Mouse (Mus musculus) bone marrow macrophage, adult 2 months (primary cell): Measurements from ENCODE around the gene Gsdma3. TPM values are rescaled to one million over a fixed set of nuclear protein-coding genes. Genes with fewer than 3 reads are reported as not detected.
"Not testable (repeated sequence)": the region's sequence is repeated elsewhere in the genome, so short reads cannot be mapped to it uniquely, and the experiment has no call there.

Experiments used
- H3K27ac ChIP-seq: 2 replicates; pipeline ENCODE4 v1.5.1; 2012; ENCODE audit warnings: low read depth, low read length; ENCODE audit not compliant: insufficient read depth
- H3K4me1 ChIP-seq: 2 replicates; pipeline ENCODE4 v1.6.1; 2012; ENCODE audit warnings: low read length; ENCODE audit not compliant: control insufficient read depth, insufficient read depth
- H3K4me3 ChIP-seq: 2 replicates; pipeline ENCODE4 v1.5.1; 2012; ENCODE audit warnings: mild to moderate bottlenecking, low read length, moderate library complexity; ENCODE audit not compliant: insufficient read depth
- CTCF ChIP-seq: IDR thresholded peaks from 2 replicates; pipeline ENCODE4 v1.5.1; 2012; ENCODE audit warnings: low read depth, mild to moderate bottlenecking, low read length, moderate library complexity
- POLR2A ChIP-seq: IDR thresholded peaks from 2 replicates; pipeline ENCODE4 v1.6.1; 2012; ENCODE audit warnings: mild to moderate bottlenecking, low read depth, low read length, borderline replicate concordance
- polyA plus RNA-seq: library from polyadenylated mRNA; stranded (reverse); fragments of >200 nt; gene quantifications from 2 replicates; pipeline ENCODE4 v1.2.4, GENCODE M21; 2012; ENCODE audit not compliant: missing spikeins, insufficient read depth, insufficient read length

The Gsdma3 gene
- polyA plus RNA-seq, 1 experiment = not detected

DNA sequence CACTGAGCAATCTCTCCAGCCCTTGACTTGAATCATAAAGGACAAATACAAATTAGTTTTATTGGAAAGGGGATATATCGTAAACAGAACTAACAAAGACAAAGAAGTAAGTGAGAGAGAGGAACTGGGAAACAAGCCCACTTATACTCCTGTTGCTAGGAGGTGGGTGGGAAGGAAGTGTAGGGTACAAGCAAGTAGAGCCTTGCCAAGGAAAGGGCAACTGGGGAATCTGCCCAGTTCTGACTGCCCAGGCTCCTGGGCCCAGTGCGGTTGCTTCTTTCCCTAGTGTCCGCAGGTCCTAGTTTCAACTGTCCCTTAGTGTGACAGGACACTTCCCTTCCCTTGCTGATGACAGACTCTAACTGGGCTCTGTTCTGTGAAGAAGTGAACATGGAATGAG is 2.5 kb downstream of the Gsdma3 start:
- no peak overlapping the region for H3K4me3 ChIP-seq
- TF ChIP-seq POLR2A (no peak), CTCF (no peak)
- H3K4me1 ChIP-seq = no peaks in the 10 kb centered on the region
- H3K27ac ChIP-seq = no peak overlapping the region

DNA sequence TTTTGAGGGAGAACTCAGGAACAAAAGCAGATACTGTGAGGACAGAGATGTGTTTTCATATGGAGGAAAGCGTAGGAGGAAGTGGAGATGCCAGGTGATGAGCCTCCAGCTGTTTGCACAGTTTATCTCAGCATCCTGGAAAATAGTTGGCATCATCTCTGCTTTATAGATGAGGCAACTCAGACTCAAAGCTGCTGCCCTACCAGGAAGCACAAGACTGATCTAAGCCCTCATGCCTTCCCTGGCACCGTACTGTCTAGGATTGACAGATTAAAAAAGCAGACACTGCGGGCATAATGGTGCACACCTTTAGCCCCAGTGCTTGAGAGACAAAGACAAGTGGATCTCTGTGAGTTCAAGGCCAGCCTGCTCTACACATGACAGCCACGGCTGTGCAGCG is 4.5 kb downstream of the Gsdma3 start:
- H3K27ac ChIP-seq = no peak overlapping the region
- no peaks in the 10 kb centered on the region for H3K4me1 ChIP-seq
- TF ChIP-seq CTCF (no peak), POLR2A (no peak)
- no peak overlapping the region for H3K4me3 ChIP-seq

DNA sequence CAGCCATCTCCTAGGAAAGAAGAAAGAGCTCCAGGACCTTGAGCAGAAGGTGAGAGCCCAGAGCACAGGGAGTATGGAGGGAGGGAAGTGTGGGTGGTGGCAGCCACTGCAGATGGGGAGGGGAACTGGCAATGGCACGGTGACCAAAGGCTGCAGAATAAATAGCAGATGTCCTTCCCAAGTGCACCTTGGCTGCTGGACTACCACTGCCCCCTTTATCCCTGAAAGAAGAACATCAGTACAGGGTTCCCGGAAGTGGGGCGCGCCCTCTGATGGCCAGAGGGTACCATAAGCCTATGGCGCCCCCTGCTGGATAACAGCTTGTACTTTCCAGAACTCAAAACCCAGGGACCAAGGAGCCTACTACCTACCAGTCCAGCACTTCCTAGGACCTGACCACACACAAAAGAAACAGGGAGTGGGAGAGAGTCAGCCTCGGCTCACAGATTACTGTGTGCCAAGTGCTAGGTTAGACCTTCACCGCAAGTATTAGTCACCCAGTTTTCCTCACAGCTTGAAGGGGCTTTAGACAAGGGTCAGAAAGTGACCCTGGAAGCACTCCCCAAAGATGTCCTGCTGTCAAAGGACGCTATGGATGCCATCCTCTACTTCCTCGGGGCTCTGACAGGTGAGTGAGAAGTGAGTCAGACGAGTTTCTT is 9.3 kb downstream of the Gsdma3 start:
- H3K4me3 ChIP-seq, H3K27ac ChIP-seq, H3K4me1 ChIP-seq: not testable (repeated sequence)
- TF ChIP-seq CTCF = peak; percentile 50; the same call in 1 of the 2 replicates

DNA sequence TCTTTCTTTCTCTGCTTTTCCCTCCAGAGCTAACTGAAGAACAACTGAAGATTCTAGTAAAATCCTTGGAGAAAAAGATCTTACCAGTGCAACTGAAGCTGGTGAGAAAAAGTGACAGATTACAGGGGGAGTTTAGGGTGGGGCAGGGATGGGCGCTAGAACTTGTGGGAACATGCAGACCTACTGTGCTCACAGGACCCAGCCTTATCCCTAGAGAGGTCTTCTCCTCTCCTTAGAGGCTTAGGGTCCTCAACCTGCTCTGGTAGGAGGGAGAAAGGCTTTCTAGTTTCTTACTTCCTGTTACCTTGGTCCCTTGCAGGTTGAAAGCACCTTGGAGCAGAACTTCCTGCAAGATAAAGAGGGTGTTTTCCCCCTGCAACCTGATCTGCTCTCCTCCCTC is 11.3 kb downstream of the Gsdma3 start:
- no peak overlapping the region for H3K4me3 ChIP-seq

DNA sequence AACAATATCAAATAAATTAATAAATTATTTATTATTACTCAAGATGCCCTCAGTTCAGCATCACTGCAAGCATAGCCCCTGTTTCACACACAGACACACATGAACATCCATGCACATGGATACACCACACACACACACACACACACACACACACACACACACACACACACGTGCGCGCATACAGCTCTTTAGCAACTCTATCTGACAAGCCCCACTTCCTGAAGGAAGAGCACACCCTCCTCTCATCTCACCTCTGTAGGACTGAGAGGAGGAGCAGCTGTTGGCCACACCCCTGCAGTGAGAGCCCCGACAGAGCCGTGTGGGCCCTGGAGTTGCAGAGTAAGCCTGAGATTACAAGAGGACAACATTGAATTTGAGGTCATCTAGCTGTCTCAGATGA is 13.9 kb downstream of the Gsdma3 start:
- Histone ChIP-seq H3K4me1 (no peaks in the 10 kb centered on the region), H3K4me3 (no peak overlapping the region), H3K27ac (no peak overlapping the region)
- TF ChIP-seq POLR2A (no peak), CTCF (no peak)

More for the DNA sequence above, 11.3 kb downstream of the Gsdma3 start:
- Histone ChIP-seq H3K27ac (no peak overlapping the region), H3K4me1 (no peaks in the 10 kb centered on the region)
- TF ChIP-seq CTCF (no peak), POLR2A (no peak)

DNA sequence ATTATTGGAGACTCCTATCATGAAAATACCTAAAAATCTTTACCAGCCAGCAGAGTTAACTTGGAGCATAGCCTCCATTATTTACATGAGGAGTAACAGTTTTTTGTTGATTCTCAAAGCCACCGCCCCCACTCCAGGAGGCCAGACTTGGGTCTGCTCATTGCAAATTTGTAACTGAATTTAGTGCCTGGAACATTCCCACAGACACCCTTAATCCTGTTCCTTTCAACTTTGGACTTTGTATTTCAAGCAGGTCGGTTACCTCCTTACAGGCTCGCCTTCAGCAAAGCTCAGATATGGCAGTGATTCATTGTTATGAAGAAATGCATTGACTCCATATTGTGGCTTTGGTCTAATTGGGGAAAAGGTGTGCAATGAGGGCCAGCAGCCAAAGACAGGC is 18.6 kb downstream of the Gsdma3 start:
- TF ChIP-seq POLR2A = no peak
- TF ChIP-seq CTCF = no peak
- no peak overlapping the region for H3K27ac ChIP-seq
- H3K4me3 ChIP-seq = no peak overlapping the region
- H3K4me1 ChIP-seq = no peaks in the 10 kb centered on the region

DNA sequence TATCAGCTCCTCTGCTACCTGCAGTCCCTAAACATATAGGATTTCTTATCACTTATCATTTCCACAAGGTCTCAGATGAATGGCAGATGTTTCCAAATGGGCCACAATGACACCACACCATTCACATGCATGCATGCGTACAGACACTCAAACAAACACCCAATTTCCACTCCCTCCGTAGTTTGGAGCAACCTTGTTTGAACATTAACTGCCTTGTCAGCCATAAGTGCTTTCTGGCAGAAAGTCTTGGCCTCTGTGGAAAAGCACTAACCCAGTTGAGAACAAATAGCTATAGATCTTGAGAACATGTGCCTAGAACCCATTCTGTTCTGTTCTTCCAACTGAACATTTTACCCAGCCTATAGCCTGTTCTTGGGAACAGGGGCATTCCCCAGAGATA is 19.8 kb downstream of the Gsdma3 start:
- no peak overlapping the region for H3K4me3 ChIP-seq
- TF ChIP-seq CTCF = no peak
- no peak for TF ChIP-seq POLR2A

DNA sequence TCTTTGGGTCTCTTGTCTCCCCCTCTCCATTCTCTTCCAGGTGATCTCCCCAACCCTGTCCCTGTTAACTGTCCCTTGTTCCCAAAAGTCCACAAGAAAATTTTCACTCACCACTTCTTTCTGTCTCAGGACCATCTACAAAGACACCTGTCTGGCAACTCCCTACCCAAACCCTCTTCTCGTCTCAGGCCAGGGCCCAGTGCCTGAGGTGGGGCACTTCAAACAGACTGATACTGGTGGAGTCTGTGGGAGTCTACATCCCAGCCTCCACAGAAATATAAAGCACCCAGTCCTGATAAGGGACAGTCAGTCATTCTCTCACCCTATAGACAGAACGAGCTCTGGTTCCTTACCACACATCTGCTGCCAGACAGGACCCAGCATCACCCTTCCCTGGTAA is 20.3 kb downstream of the Gsdma3 start, which contains the start of gene Gsdma2:
Gene Gsdma2 (plus strand): TSS at position 301 of the 400 bp plus-strand sequence.
- no peak within 1 kb of the TSS for H3K4me3 ChIP-seq
- TF ChIP-seq POLR2A = no peak
- TF ChIP-seq CTCF = no peak
- no peak within 1 kb of the TSS for H3K27ac ChIP-seq
- no peaks in the 10 kb centered on the region for H3K4me1 ChIP-seq

More for the DNA sequence above, 19.8 kb downstream of the Gsdma3 start:
- H3K4me1 ChIP-seq = no peaks in the 10 kb centered on the region
- H3K27ac ChIP-seq = no peak overlapping the region

DNA sequence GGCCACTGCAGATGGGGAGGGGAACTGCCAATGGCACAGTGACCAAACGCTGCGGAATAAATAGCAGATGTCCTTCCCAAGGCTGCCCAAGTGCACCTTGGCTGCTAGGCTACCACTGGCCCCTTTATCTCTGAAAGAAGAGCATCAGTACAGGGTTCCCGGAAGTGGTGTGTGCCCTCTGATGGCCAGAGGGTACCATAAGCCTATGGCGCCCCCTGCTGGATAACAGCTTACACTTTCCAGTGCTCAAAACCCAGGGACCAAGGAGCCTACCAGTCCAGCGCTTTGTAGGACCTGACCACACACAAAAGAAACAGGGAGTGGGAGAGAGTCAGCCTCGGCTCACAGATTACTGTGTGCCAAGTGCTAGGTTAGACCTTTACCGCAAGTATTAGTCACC is 28.9 kb downstream of the Gsdma3 start:
- not testable (repeated sequence) for H3K4me3 ChIP-seq, H3K27ac ChIP-seq, H3K4me1 ChIP-seq
- peak; percentile 84 for TF ChIP-seq CTCF

DNA sequence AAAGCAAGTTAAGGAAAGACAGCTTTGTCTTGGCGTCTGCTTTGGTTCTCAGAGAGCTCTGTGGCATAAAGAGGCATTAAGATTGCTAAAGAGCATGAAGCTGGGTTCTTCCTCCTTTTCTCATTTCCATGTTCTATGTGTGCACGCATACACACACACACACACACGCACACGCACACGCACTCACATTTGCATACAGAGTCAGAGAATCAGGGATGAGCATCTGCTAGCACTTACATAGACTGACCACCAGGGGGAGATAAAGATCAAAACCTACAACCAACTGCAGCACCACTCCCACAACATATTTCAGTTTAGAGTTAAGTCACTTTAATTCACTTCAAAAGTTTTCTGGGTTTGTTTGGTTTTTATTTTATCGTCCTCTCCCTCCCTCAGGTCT is 34.4 kb downstream of the Gsdma3 start:
- Histone ChIP-seq H3K4me1 (peaks cover 10% of the 10 kb centered on the region), H3K4me3 (peak overlapping the region; percentile 16; the same call in 1 of the 2 replicates), H3K27ac (peak overlapping the region; percentile 48)
- TF ChIP-seq CTCF (no peak), POLR2A (no peak)

DNA sequence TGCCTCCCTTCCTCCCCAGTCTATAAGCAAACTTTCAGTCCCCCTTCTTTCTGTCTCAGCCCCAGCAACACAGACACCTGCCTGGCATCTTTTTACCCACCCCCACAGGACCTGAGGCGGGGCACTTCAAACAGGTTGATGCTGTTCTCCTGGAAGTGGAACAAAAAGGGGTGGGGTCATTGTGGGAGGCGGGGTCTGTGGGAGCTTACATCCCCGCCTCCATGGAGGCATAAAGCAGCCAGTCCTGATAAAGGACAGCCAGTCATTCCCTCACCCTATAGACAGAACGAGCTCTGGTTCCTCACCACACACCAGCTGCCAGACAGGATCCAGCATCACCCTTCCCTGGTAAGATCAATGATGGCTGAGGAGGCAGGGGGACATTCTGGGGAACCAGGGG is 37.9 kb downstream of the Gsdma3 start, which contains the start of gene Gsdma:
Gene Gsdma (plus strand): TSS at position 261 of the 400 bp plus-strand sequence.
- Histone ChIP-seq H3K4me1 (peaks cover 10% of the 10 kb centered on the region), H3K4me3 (no peak within 1 kb of the TSS), H3K27ac (no peak within 1 kb of the TSS)
- TF ChIP-seq CTCF (no peak), POLR2A (no peak)
